Mouse (Mus musculus): ENCODE data around the gene Hsd3b7.

Hsd3b7 gene

DNA sequence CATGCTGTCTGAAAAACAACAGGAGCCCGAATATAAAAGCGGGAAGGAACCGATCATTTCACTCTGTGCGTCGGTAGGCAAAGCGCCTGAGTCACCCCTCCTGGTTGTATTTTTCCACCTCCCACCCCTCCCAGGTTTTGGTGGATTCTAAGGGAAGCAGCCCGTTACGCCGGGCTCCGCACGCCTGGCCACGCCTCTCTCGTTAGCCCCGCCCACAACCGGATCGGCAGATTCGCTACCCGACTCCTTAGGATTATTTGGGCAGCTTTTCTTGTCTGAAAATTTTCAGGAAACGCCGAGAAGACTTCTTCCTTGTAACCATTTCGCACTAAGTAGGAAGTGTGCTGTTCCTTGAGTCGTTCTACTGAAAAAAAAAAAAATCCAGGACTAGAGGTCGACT is 24.0 kb upstream of the Hsd3b7 start, which contains the start of gene Setd1a:
TSS of gene Setd1a (plus strand) at position 245 of the 400 bp plus-strand sequence.
- DNase-seq (ENCODE audit: low spot score): peak; percentile 76

- DNase-seq (ENCODE audit: low spot score): peak; percentile 92
These were observed 23.4 kb upstream of the Hsd3b7 start for GRCm38 (mm10) chr7:127776878-127777473.

DNA sequence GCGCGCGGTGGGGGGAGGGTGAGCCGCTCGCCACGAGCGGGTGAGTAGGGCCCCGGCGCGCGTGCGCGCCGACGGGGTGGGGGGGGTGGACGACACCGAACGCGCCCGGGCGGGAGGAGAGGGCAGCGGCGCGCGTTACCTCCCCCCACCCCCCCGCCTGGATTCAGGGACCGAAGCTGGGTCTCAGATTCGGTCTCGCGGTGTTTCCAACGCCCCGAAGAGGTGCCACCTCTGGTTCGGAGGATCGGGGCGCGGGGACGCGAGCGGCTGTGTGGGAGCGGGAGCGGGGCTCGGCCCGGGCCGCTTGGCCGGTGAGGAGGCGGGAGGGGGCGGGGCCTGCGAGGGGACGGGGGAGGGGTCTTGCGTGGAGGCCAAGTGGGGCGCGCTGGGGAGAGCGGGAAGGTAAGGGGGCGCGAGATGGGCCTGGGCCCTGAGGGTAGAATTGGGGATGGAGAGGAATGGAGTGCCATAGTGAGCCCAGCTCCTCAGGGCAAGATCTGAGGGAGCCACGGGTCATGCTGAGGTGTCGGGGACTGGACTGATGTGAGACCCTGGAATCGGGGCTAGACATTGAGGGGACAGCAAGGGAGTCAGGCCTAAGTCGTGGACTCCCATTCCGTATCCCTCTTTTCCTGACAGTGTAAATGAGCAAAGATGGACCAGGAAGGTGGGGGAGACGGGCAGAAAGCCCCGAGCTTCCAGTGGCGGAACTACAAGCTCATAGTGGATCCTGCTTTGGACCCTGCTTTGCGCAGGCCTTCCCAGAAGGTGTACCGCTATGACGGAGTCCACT is 22.7 kb upstream of the Hsd3b7 start:
- DNase-seq (ENCODE audit: low spot score): no peak

DNA sequence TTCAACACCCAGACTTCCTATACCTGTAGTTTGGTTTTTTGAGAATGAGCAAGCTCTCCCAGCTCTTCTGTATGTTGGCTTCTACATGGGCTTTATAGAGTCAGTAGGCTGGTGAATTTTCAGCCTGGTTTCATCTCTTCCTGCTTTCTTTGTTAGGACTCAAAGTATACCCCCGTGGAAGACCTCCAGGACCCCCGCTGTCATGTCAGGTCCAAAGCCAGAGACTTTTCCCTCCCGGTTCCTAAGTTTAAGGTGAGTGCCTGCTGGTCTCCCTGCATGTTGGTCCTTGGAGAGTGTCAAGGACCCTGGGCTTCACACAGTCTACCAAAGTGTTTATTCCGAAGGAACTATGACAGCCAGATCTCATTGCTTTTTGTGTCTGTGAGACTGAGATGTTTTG is 22.1 kb upstream of the Hsd3b7 start:
- DNase-seq (ENCODE audit: low spot score): no peak

- DNase-seq (ENCODE audit: low spot score): no peak
These were observed 15.1 kb upstream of the Hsd3b7 start, which contains the start of gene Gm49388 for GRCm38 (mm10) chr7:127785308-127785707. TSS of gene Gm49388 (plus strand) at chr7:127785608.

GRCm38 (mm10) chr7:127797076-127797845 is 3.1 kb upstream of the Hsd3b7 start:
- no peak for DNase-seq (ENCODE audit: low spot score)

- DNase-seq (ENCODE audit: low spot score): no peak
These were observed 1.8 kb upstream of the Hsd3b7 start for GRCm38 (mm10) chr7:127798591-127798990.

DNA sequence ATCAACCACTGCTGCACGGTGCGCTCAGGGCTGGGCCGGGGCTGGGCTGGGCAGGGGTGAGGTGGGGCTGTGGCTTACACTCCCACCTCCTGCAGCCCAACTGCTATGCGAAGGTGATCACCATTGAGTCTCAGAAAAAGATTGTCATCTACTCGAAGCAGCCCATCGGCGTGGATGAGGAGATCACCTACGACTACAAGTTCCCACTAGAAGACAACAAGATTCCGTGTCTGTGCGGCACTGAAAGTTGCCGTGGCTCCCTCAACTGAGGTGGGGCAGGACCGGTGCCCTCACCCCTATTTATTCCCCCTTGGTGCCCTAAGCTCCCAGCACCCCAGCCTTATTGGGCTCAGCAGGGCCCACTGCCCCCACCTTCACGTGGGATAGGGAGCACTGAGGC is 1.2 kb upstream of the Hsd3b7 start:
- DNase-seq (ENCODE audit: low spot score): no peak

DNA sequence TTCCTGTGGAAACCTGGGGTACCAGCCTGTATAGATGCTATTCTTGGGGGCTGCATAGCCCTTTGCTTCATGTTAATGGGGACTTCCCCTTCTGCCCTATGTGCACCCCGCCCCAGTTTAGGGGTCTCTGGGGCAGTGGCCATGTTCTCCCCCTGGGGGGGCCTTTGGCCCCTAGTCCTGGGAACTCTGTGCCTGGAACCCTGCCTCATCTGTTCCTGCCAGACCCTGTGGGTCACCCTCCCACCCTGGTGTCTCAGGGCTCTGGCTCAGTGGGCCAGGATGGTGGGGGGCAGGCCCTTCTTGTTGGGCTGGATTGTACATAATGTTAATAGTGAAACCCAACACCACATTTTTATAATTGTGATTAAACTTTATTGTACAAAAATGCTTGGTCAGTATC is 666 bp upstream of the Hsd3b7 start:
- no peak for DNase-seq (ENCODE audit: low spot score)

DNA sequence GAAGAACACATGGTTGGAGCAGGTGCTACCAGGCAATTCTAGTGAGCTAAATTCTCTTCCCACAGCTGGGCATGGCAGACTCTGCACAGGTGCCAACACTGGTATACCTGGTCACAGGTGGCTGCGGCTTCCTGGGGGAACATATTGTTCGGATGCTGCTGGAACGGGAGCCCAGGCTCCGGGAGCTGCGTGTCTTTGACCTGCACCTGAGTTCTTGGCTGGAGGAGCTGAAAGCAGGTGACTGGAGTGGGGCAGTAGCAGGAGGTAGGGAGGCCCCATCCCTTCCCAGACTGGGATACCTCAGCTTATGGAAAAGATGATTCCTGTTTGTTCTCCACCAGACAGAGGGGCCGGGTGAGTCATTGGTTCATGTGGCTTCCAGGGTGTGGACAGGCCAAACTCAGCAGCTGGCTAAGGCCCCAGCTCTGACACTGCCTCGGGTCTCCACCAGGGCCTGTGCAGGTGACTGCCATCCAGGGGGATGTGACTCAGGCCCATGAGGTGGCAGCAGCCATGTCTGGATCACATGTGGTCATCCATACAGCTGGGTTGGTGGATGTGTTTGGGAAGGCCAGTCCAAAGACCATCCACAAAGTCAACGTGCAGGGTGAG is 712 bp downstream of the Hsd3b7 start:
- DNase-seq (ENCODE audit: low spot score): no peak

- DNase-seq (ENCODE audit: low spot score): no peak
These were observed 1.9 kb downstream of the Hsd3b7 start for GRCm38 (mm10) chr7:127802313-127802712.

- no peak for DNase-seq (ENCODE audit: low spot score)
These were observed 8.4 kb downstream of the Hsd3b7 start for GRCm38 (mm10) chr7:127808821-127809220.

DNA sequence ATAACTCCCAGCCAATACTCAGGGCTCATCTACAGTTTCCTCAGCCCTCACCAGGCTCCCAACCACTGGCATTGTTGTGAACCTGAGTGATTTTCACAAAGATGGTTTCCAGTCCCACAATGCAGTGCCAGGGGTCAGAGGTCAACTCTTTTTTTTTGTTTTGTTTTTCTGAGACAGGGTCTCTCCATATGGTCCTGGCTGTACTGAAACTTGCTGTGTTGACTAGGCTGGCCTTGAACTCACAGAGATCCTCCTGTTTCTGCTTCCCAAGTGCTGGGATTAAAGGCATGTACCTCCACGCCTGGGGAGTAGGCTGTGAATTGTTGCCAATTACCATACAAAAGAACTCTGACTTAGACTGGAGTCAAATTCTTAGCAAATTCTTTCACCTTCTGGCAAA is 9.4 kb downstream of the Hsd3b7 start:
- DNase-seq (ENCODE audit: low spot score): no peak

DNA sequence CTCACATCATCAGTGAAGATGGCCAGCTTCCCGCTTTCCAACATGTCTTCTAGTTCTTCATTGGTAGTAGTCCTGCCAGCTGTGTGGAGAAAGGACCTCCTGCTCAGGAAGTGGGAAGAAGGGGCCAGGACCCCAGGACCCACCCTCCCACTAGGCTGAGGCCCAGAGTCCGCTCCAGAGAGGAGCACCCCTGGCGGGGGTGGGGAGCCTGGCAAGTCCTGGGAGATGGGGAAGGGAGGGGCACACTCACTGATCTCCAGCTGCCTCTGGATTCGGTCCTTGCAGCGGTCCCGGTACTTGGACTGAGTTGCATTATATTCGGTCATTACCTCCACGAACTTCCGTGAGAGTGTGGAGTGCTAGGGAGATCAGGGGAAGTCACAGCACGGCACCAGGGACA is 10.2 kb downstream of the Hsd3b7 start:
- no peak for DNase-seq (ENCODE audit: low spot score)

DNA sequence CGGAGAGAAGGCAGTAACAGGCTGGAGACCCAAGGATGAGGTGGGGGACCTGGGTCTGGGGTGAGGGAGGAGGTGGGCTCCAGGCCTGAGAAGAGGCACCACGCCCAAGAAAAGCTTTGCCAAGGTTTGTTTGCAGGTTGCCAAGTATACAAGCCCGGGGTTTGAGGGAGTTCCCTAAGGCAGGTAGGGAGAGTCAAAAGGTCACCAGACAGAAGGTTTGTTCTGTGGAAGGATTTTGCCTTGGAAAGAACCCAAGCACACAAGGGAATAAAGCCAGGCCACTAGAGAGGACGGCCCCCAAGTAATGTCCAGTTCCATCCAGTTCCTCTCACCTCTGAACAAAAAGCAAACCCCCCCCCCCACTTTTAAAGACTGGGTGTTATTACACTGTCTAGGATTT is 10.8 kb downstream of the Hsd3b7 start:
- DNase-seq (ENCODE audit: low spot score): no peak

- no peak for DNase-seq (ENCODE audit: low spot score)
These were observed 11.9 kb downstream of the Hsd3b7 start for GRCm38 (mm10) chr7:127812292-127812691.

GRCm38 (mm10) chr7:127813821-127814220 is 13.4 kb downstream of the Hsd3b7 start:
- no peak for DNase-seq (ENCODE audit: low spot score)

GRCm38 (mm10) chr7:127814241-127814921 is 14.0 kb downstream of the Hsd3b7 start:
- no peak for DNase-seq (ENCODE audit: low spot score)

DNA sequence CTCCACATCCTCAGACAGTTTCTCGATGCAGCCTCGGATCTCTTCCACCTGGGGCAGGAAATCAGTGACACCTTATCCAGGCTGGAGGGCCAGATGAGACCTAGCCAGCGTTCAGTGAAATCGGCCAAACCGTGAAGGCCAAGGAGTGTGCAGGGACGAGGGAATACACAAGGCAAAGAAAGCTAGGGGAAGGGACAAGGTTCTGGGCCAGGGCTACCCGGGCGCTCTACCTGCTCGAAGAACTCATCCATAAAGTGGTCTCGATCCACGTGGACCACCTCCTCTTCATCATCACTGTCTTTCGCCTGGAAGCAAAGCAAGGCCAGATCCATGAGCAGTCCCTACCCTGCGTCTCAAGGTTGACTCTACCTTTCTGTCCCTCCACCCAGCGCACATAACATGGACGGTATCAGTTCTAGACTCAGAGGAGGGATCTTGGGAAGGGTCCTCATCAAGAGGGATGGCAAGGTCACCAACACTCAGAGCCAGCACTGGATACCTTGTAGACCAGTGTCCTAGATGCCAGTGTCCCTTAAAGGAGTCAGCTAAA is 14.8 kb downstream of the Hsd3b7 start:
- no peak for DNase-seq (ENCODE audit: low spot score)

DNA sequence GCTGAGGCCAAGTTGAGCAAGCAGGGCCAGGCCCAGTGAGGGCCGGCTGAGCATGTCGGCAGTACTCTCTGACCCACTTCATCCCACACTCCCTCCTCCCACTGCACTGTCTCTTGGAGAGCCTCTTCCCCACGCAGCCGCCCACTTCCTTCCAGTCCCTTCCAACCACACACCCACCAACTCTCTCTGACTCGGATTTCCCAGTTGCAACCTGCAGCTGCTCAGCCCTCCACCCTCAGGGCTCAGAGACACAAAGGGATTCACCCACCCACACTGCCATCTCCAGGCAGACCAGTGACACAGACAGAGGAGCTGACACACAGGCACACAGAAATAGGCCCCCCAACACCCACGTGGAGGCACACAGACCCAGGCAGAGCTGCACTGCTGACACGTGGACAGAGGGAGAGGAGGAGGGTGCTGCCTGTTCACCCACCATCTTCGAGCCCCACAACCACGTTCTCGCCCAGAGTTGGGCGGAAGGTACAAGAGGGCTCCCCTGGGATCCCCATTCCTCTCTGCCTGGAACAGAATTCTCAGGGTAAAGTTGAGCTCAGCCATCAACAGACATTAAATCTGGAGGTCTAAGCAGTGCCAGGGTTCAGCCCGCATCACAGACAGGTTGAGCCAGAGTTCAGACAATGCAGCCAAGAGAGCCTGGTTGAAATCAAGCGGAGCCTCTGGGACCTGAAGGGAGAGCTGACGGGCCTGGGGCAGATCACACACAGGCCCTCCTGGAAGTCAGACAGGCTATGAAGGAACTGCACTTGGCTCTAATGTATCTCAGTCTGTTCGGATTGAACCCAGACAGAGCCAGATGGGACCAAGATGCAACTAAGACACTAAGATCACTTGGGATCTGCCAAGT is 15.8 kb downstream of the Hsd3b7 start:
- no peak for DNase-seq (ENCODE audit: low spot score)

DNA sequence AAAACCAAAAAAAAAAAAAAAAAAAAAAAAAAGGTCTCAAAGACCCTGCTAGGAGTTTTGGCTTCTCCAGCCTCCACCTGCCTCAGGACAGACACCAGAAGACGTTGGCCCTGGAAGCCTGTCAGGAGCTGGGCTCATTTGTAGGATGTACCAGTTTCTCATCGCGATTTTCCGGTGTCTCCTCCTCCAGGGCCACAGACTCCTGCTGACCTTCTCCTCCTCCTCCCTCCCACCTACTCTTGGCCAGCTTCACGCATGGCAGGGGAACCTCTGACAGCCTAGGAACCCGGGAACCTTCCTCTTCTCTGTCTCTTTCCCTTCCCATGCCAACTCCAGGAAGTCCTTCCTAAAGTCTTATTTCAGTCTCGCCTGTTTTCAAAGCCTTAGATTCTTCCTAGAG is 16.6 kb downstream of the Hsd3b7 start:
- DNase-seq (ENCODE audit: low spot score): no peak

Measured in ovary, adult 18-20 months (tissue).